Comparison of ENCODE assay signal across 9 mouse cellular contexts in genomic region chr2:76368861-76369660, GRCm38 (mm10). TPM values are rescaled to one million over a fixed set of nuclear protein-coding genes. Genes with fewer than 3 reads are reported as not detected.
DNase-seq lines count a peak whose midpoint lies in the region; ATAC-seq lines count a peak whose summit lies in the region.
"Had no signal": no experiment of that assay in that cellular context is flagged by ENCODE, and none has a peak within 500 bp of the region (broad histone marks: within the 10 kb centered on the region; RNA-seq: fewer than 3 reads in every experiment).

No protein-coding gene starts in this region.

- peak; percentile 20; the same call in 1 of the 2 replicates for ATAC-seq in hindbrain, embryonic 15.5 days (ENCODE audit: low FRiP score, low read depth)
- ATAC-seq in hindbrain, embryonic 13.5 days (ENCODE audit: low FRiP score), result no peak
- ATAC-seq in midbrain, embryonic 13.5 days, result peak; percentile 22; the same call in 1 of the 2 replicates

- intact Hi-C loops in left cerebral cortex, postnatal 14 days (cut with DNase I), result loop anchor here (1.0 kb wide), 1 partner anchor 249 kb away; no protein-coding TSS in a partner anchor

- DNase-seq in B cell, adult 2 months, result peak; percentile 3 to 4
- peak; percentile 27 for DNase-seq in MEL-GATA-1-ER (ENCODE audit: extremely low read depth, low read depth)
- no peak for DNase-seq in left cerebral cortex, postnatal 14 days (ENCODE audit: low spot score in 2 of 2)
- no peak for DNase-seq in gastrocnemius, postnatal 10 days
- no peak for DNase-seq in spleen, postnatal 4 days (ENCODE audit: low spot score in 2 of 2)

- no peak overlapping the region for H3K9ac ChIP-seq in hindbrain, embryonic 15.5 days
- no peak overlapping the region for H3K9ac ChIP-seq in hindbrain, embryonic 13.5 days
- H3K9ac ChIP-seq in midbrain, embryonic 13.5 days (replicated peaks), result no peak overlapping the region

- H3K9me3 ChIP-seq in hindbrain, embryonic 15.5 days, result no peaks in the 10 kb centered on the region
- no peaks in the 10 kb centered on the region for H3K9me3 ChIP-seq in hindbrain, embryonic 13.5 days
- H3K9me3 ChIP-seq in midbrain, embryonic 13.5 days, result no peaks in the 10 kb centered on the region
- H3K9me3 ChIP-seq: heart, embryonic 10.5 days had no signal

- no peak overlapping the region for H3K27ac ChIP-seq in hindbrain, embryonic 15.5 days (replicated peaks)
- H3K27ac ChIP-seq in hindbrain, embryonic 13.5 days, result no peak overlapping the region
- H3K27ac ChIP-seq in midbrain, embryonic 13.5 days, result no peak overlapping the region

- 82% methylated on average over 13 of the region's 13 CpGs for WGBS in hindbrain, embryonic 15.5 days
- 79% methylated on average over 13 of the region's 13 CpGs for WGBS in hindbrain, embryonic 13.5 days
- 73% methylated on average over 13 of the region's 13 CpGs for WGBS in midbrain, embryonic 13.5 days

- no peak overlapping the region for H3K4me3 ChIP-seq in hindbrain, embryonic 15.5 days
- H3K4me3 ChIP-seq in hindbrain, embryonic 13.5 days, result no peak overlapping the region
- no peak overlapping the region for H3K4me3 ChIP-seq in midbrain, embryonic 13.5 days (replicated peaks)

- H3K4me2 ChIP-seq in hindbrain, embryonic 15.5 days, result no peak overlapping the region
- no peak overlapping the region for H3K4me2 ChIP-seq in hindbrain, embryonic 13.5 days
- peak overlapping the region; percentile 94; the same call in 1 of the 2 replicates for H3K4me2 ChIP-seq in midbrain, embryonic 13.5 days (replicated peaks)

- no peaks in the 10 kb centered on the region for H3K27me3 ChIP-seq in hindbrain, embryonic 15.5 days
- no peaks in the 10 kb centered on the region for H3K27me3 ChIP-seq in hindbrain, embryonic 13.5 days
- H3K27me3 ChIP-seq in midbrain, embryonic 13.5 days, result no peaks in the 10 kb centered on the region

- peaks cover 11% of the 10 kb centered on the region for H3K36me3 ChIP-seq in hindbrain, embryonic 15.5 days
- H3K36me3 ChIP-seq in hindbrain, embryonic 13.5 days, result peaks cover 19% of the 10 kb centered on the region
- H3K36me3 ChIP-seq in midbrain, embryonic 13.5 days, result peaks cover 20% of the 10 kb centered on the region

- peaks cover 15% of the 10 kb centered on the region for H3K4me1 ChIP-seq in hindbrain, embryonic 15.5 days (replicated peaks)
- H3K4me1 ChIP-seq in hindbrain, embryonic 13.5 days (replicated peaks), result peaks cover 18% of the 10 kb centered on the region
- H3K4me1 ChIP-seq in midbrain, embryonic 13.5 days (replicated peaks), result peaks cover 15% of the 10 kb centered on the region

RNA-seq across cellular contexts. Expression of gene Rbm45, which starts 0.7 kb away (rescaled TPM):
- polyA plus RNA-seq in hindbrain, embryonic 15.5 days (2015; fragmentation: Nextera tagmentation; extraction: Ambion mirVana), result 16.5 and 19.0 TPM in 2 replicates
- polyA plus RNA-seq in hindbrain, embryonic 13.5 days (2015; fragmentation: Nextera tagmentation; extraction: Ambion mirVana), result 22.1 and 25.6 TPM in 2 replicates
- 24.0 and 24.7 TPM in 2 replicates for polyA plus RNA-seq in midbrain, embryonic 13.5 days (2015; fragmentation: Nextera tagmentation; extraction: Ambion mirVana)
- 10 to 100 TPM; 38.2 to 40.2 TPM for total RNA-seq in left cerebral cortex, postnatal 14 days (2021)
- total RNA-seq in gastrocnemius, postnatal 10 days (2021), result 10 to 100 TPM; 17.1 to 19.8 TPM

RNA-seq across cellular contexts. Expression of gene Cyct, which starts 8.8 kb away (rescaled TPM):
- polyA plus RNA-seq in hindbrain, embryonic 15.5 days (2015; fragmentation: Nextera tagmentation; extraction: Ambion mirVana), result 0.26 TPM in 1 of 2 replicates, not detected in the other
- not detected in 2 replicates for polyA plus RNA-seq in hindbrain, embryonic 13.5 days (2015; fragmentation: Nextera tagmentation; extraction: Ambion mirVana)
- polyA plus RNA-seq in midbrain, embryonic 13.5 days (2015; fragmentation: Nextera tagmentation; extraction: Ambion mirVana), result not detected in 2 replicates
- not detected for total RNA-seq in left cerebral cortex, postnatal 14 days (2021)
- total RNA-seq in gastrocnemius, postnatal 10 days (2021), result not detected

RNA-seq across cellular contexts. Expression of gene Pde11a, which starts 30.5 kb away (rescaled TPM):
- polyA plus RNA-seq in hindbrain, embryonic 15.5 days (2015; fragmentation: Nextera tagmentation; extraction: Ambion mirVana), result 1.1 and 1.6 TPM in 2 replicates
- polyA plus RNA-seq in hindbrain, embryonic 13.5 days (2015; fragmentation: Nextera tagmentation; extraction: Ambion mirVana), result 1.6 TPM in 2 replicates
- polyA plus RNA-seq in midbrain, embryonic 13.5 days (2015; fragmentation: Nextera tagmentation; extraction: Ambion mirVana), result 0.44 and 0.86 TPM in 2 replicates
- 1 to 10 TPM; 4.1 to 4.4 TPM for total RNA-seq in left cerebral cortex, postnatal 14 days (2021)
- total RNA-seq in gastrocnemius, postnatal 10 days (2021), result under 1 TPM; 0.18 to 0.19 TPM

RNA-seq across cellular contexts. Expression of gene Osbpl6, which starts 37.2 kb away (rescaled TPM):
- 27.2 and 28.0 TPM in 2 replicates for polyA plus RNA-seq in hindbrain, embryonic 15.5 days (2015; fragmentation: Nextera tagmentation; extraction: Ambion mirVana)
- polyA plus RNA-seq in hindbrain, embryonic 13.5 days (2015; fragmentation: Nextera tagmentation; extraction: Ambion mirVana), result 24.2 and 27.7 TPM in 2 replicates
- polyA plus RNA-seq in midbrain, embryonic 13.5 days (2015; fragmentation: Nextera tagmentation; extraction: Ambion mirVana), result 17.7 and 19.9 TPM in 2 replicates
- 10 to 100 TPM; 44.2 to 49.4 TPM for total RNA-seq in left cerebral cortex, postnatal 14 days (2021)
- 10 to 100 TPM; 11.4 to 14.5 TPM for total RNA-seq in gastrocnemius, postnatal 10 days (2021)

Comparison
In these comparisons a context has a peak if more than half of its experiments do, and no peak if none do; other contexts are left out.
1. DNase-seq: peak in B cell, adult 2 months (2 of 2) and MEL-GATA-1-ER (single experiment); none in left cerebral cortex, postnatal 14 days (0 of 2), gastrocnemius, postnatal 10 days (single experiment) and spleen, postnatal 4 days (0 of 2).